Mouse (Mus musculus) midbrain, embryonic 11.5 days (tissue): ENCODE measurements around the gene Gpr6. TPM values are rescaled to one million over a fixed set of nuclear protein-coding genes. Genes with fewer than 3 reads are reported as not detected.

Experiments
- polyA plus RNA-seq: library from polyadenylated mRNA; unstranded; fragments of >200 nt; fragmentation: Nextera tagmentation; extraction: Ambion mirVana; gene quantifications from 2 replicates; pipeline ENCODE4 v1.2.1, GENCODE M21; 2014

The Gpr6 gene
- polyA plus RNA-seq, 1 experiment from 2014 or later: 0.10 TPM

Other genes starting within 250 kb of the Gpr6 start
- gene Cdc40, start 189.0 kb downstream of the Gpr6 start, polyA plus RNA-seq: 38.7 and 38.9 TPM in 2 replicates
- gene Wasf1, start 188.8 kb downstream of the Gpr6 start, polyA plus RNA-seq: 49.1 and 55.3 TPM in 2 replicates
- gene Fig4, start 231.0 kb upstream of the Gpr6 start, polyA plus RNA-seq: 22.4 and 25.2 TPM in 2 replicates
- gene Ak9, start 231.7 kb upstream of the Gpr6 start, polyA plus RNA-seq: not detected in 2 replicates